Mouse (Mus musculus) ES-Bruce4 (cell line): ENCODE results near the gene Eri3. TPM values are rescaled to one million over a fixed set of nuclear protein-coding genes. Genes with fewer than 3 reads are reported as not detected.

ENCODE experiments used
- H3K27ac ChIP-seq: 2 replicates; pipeline ENCODE4 v1.5.1; 2012; ENCODE audit warnings: low read length, inconsistent platforms; ENCODE audit not compliant: insufficient read depth
- H3K27me3 ChIP-seq: 2 replicates; pipeline ENCODE4 v1.6.1; 2012; ENCODE audit warnings: mild to moderate bottlenecking, low read length, inconsistent platforms; ENCODE audit not compliant: control insufficient read depth, poor library complexity, insufficient read depth, severe bottlenecking
- H3K36me3 ChIP-seq: 2 replicates; pipeline ENCODE4 v1.6.1; 2012; ENCODE audit warnings: inconsistent platforms, mild to moderate bottlenecking, low read length, moderate library complexity; ENCODE audit not compliant: control insufficient read depth, poor library complexity, insufficient read depth, severe bottlenecking
- H3K4me1 ChIP-seq: one replicate; pipeline ENCODE4 v1.8.1; 2011; ENCODE audit warnings: low read length; ENCODE audit not compliant: control insufficient read depth, insufficient read depth
- H3K4me3 ChIP-seq: 2 replicates; pipeline ENCODE4 v1.5.1; 2011; ENCODE audit warnings: low read depth, mild to moderate bottlenecking, low read length
- H3K9ac ChIP-seq: 2 replicates; pipeline ENCODE4 v1.6.1; 2012; ENCODE audit warnings: low read depth, mild to moderate bottlenecking, inconsistent platforms; ENCODE audit not compliant: poor library complexity, severe bottlenecking
- H3K9me3 ChIP-seq: replicated peaks from 2 replicates; pipeline ENCODE4 v1.6.1; 2012; ENCODE audit warnings: mild to moderate bottlenecking, low read length, inconsistent platforms; ENCODE audit not compliant: control insufficient read depth, poor library complexity, insufficient read depth, severe bottlenecking
- CTCF ChIP-seq: IDR thresholded peaks from one replicate; pipeline ENCODE4 v1.8.1; 2011; ENCODE audit warnings: low read depth, low read length
- EP300 ChIP-seq: IDR thresholded peaks from 2 replicates; pipeline ENCODE4 v1.6.1; 2011; ENCODE audit warnings: low read depth, low read length; ENCODE audit not compliant: insufficient read depth
- POLR2A ChIP-seq: IDR thresholded peaks from one replicate; pipeline ENCODE4 v1.8.1; 2011; ENCODE audit warnings: low read length; ENCODE audit not compliant: insufficient read depth
- polyA plus RNA-seq: library from polyadenylated mRNA; stranded (reverse); fragments of >200 nt; gene quantifications from 2 replicates; pipeline ENCODE4 v1.2.4, GENCODE M21; 2011; ENCODE audit warnings: low read depth; ENCODE audit not compliant: missing spikeins, insufficient read depth, insufficient read length

Gene Eri3
- polyA plus RNA-seq, 1 experiment: 68.0 TPM

- Histone ChIP-seq H3K27me3 (no peaks in the 10 kb centered on the region), H3K36me3 (no peaks in the 10 kb centered on the region; the same call in 1 of the 2 replicates), H3K27ac (no peak overlapping the region), H3K9me3 (no peaks in the 10 kb centered on the region), H3K4me1 (peaks cover 2% of the 10 kb centered on the region), H3K4me3 (no peak overlapping the region), H3K9ac (no peak overlapping the region)
- no peak for TF ChIP-seq EP300
- TF ChIP-seq CTCF: no peak
- TF ChIP-seq POLR2A: no peak
Observed at GRCm38 (mm10) chr4:117589081-117589660, 39.0 kb downstream of the Eri3 start.

- H3K9ac ChIP-seq: no peak overlapping the region
- H3K27ac ChIP-seq: no peak overlapping the region
- no peaks in the 10 kb centered on the region for H3K27me3 ChIP-seq
- H3K4me3 ChIP-seq: no peak overlapping the region
- TF ChIP-seq EP300 (no peak), POLR2A (no peak), CTCF (no peak)
- H3K4me1 ChIP-seq: peaks cover 2% of the 10 kb centered on the region
- H3K9me3 ChIP-seq: no peaks in the 10 kb centered on the region
- H3K36me3 ChIP-seq: no peaks in the 10 kb centered on the region; the same call in 1 of the 2 replicates
Observed at GRCm38 (mm10) chr4:117590781-117591180, 40.6 kb downstream of the Eri3 start.

GRCm38 (mm10) chr4:117592206-117592605 lies 42.0 kb downstream of the Eri3 start:
- no peaks in the 10 kb centered on the region for H3K27me3 ChIP-seq
- H3K4me3 ChIP-seq: no peak overlapping the region
- peaks cover 2% of the 10 kb centered on the region for H3K4me1 ChIP-seq
- H3K36me3 ChIP-seq: no peaks in the 10 kb centered on the region; the same call in 1 of the 2 replicates
- no peaks in the 10 kb centered on the region for H3K9me3 ChIP-seq
- H3K9ac ChIP-seq: no peak overlapping the region
- no peak for TF ChIP-seq CTCF
- TF ChIP-seq EP300: no peak
- no peak for TF ChIP-seq POLR2A
- no peak overlapping the region for H3K27ac ChIP-seq

GRCm38 (mm10) chr4:117595293-117595692 lies 45.1 kb downstream of the Eri3 start:
- Histone ChIP-seq H3K27me3 (no peaks in the 10 kb centered on the region), H3K36me3 (no peaks in the 10 kb centered on the region; the same call in 1 of the 2 replicates), H3K4me1 (no peaks in the 10 kb centered on the region), H3K9me3 (no peaks in the 10 kb centered on the region), H3K4me3 (no peak overlapping the region), H3K27ac (no peak overlapping the region), H3K9ac (no peak overlapping the region)
- TF ChIP-seq CTCF (no peak), POLR2A (no peak), EP300 (no peak)

GRCm38 (mm10) chr4:117599986-117600565 lies 49.9 kb downstream of the Eri3 start:
- Histone ChIP-seq H3K36me3 (no peaks in the 10 kb centered on the region; the same call in 1 of the 2 replicates), H3K27ac (no peak overlapping the region), H3K4me1 (no peaks in the 10 kb centered on the region), H3K4me3 (no peak overlapping the region), H3K27me3 (no peaks in the 10 kb centered on the region), H3K9ac (no peak overlapping the region), H3K9me3 (no peaks in the 10 kb centered on the region)
- TF ChIP-seq POLR2A: no peak
- TF ChIP-seq EP300: no peak
- TF ChIP-seq CTCF: no peak

GRCm38 (mm10) chr4:117601338-117601776 lies 51.2 kb downstream of the Eri3 start:
- Histone ChIP-seq H3K27ac (no peak overlapping the region), H3K9ac (no peak overlapping the region), H3K4me3 (no peak overlapping the region), H3K36me3 (no peaks in the 10 kb centered on the region; the same call in 1 of the 2 replicates), H3K27me3 (no peaks in the 10 kb centered on the region), H3K4me1 (no peaks in the 10 kb centered on the region), H3K9me3 (no peaks in the 10 kb centered on the region)
- TF ChIP-seq EP300 (no peak), POLR2A (no peak), CTCF (no peak)
